Mouse (Mus musculus) inflammation-experienced regulatory T-cells (primary cell): ENCODE data around the gene Wdr77. TPM values are rescaled to one million over a fixed set of nuclear protein-coding genes. Genes with fewer than 3 reads are reported as not detected.

Source experiments
- polyA plus RNA-seq, 2 experiments: library from polyadenylated mRNA; unstranded; fragments of 100-300 nt; shearing (Covaris generic); gene quantifications; one replicate each; pipeline ENCODE4 v1.2.1; 2017

Wdr77 gene
- polyA plus RNA-seq: 10 to 100 TPM; 69.1 to 76.9 TPM

DNA sequence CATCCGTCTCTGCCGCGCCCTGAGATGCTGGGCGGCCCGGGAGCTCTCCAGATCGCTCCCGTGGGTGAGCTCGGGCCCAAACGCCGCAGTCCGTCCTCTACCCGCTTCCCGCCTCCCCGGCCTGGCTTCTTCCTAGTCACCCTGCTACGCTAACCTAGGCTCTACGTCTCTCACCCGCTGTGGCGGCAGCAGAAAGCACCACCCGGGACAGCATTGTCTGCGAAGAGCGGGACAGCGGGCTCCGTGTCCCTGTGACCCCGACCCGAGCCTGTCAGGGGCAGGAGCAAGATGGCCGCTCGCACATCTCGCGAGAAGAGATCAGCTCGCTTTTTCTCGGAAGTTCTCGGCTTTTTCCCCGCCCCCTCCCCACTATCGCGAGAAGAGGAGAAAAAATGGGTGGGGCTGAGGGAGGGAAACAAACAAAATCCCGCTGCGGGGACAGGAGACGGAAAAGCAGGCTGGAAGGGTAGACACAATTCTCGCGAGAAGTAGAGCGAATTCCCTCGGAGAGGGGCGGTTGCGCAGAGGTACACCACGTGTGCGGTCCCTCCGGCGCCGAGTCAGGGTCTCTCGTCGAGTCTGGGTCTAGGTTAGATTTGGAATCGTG is at the start of gene Wdr77:
Gene Wdr77 (plus strand): TSS at position 396 of the 607 bp plus-strand sequence.

DNA sequence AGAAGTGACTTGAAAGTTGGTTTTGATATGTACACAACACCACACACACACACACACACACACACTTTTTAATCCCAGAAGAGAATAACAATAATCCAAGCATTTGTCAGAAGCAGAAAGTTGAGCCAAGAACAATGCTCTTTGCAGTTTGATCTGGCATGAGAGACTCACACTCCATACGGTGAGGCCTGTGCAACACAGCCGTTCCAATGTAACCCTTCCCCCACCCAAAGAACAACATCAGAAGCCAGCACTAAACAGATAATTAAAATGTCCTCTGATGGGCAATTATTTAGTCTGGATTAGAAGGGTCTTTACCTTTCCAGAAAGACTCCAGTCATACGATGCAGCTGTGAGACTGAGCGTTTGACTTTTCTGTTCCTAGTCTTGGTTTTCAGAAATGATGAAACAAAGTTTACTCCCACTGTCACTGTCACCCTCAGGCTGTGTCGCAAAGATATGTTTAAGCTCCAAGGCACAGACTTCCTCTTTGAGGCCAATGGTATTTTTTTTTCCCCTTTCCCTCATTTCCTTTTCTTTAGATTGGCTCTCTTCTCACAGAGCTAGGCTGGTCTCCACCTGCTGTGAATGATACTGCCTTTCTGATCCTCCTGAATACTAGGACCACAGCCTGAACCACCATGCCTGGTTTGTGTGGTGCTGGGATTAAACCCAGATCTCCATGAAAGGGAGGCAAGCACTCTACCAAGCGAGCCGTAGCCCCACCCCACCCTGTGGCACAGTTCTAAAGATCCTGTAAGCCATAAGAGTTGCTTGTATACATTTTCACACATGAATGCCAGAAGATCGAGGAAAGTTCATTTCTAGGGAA is 26.7 kb upstream of the Wdr77 start, which contains the start of gene I830077J02Rik:
Gene I830077J02Rik (minus strand): TSS at position 425 of the 832 bp plus-strand sequence.

DNA sequence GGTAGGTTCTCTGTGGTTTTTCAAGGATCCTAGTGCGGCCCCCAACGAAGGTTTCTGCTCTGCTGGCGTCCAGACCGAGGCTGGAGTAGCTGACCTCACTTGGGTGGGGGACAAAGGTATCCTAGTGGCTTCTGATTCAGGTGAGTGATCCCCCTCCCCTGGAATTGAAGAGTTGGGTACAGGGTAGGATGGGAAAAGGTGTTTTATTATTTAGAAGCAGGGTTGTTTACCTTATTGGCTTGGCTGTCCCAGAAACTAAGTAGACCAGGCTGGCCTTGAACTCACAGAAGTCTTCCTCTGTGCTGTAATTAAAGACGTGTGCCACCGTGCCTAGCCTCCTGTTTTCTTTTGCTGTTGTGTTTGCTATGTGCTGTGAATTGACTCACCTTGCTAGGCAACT is 830 bp downstream of the Wdr77 start, which contains the start of gene Atp5f1:
Gene Atp5f1 (minus strand): TSS at position 101 of the 400 bp plus-strand sequence.

DNA sequence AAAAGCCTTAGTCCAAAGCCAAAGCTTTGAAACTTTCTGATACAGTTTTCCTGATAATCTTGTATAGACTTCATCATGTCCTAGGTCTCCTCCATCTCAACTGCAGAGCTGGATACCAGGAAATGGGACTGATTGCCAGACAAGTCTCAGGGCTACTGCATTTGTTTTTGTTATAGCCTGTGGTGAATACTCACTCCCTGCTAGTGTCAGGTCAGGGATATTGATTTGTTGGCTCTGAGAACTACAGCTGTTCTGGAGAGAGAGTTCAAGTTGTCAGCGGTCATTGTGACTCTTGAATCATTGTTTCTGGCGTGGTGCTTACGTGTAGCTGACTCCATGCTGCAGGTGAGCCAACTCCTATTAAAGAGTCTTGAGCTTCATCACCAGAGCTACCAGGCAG is 14.2 kb downstream of the Wdr77 start, which contains the start of gene Ovgp1:
Gene Ovgp1 (plus strand): TSS at position 301 of the 400 bp plus-strand sequence.

DNA sequence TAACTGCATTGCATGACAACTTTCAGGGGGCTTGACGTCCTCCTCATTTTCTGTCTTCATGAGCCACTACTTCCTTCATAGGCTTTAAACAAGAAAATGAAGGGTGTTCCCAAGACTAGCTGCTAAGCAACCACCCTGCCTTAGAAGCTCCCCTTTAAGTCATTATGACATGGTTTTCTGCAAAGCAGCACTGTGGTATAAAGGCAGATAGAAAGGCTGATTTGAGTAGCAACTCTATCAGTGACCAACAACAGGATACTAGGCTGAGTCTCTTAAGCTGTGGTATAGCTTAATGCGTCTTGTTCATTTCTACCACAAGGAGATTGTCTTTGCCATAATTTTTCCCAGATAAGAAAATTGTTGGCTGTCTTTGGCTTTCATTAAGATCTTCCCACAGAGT is 55.4 kb downstream of the Wdr77 start, which contains the start of gene Pifo:
Gene Pifo (minus strand): TSS at position 101 of the 400 bp plus-strand sequence.

Other genes with a start within 250 kb of the Wdr77 start
- gene Rap1a, start 158.0 kb upstream of the Wdr77 start, polyA plus RNA-seq: 100 to 1,000 TPM; 261 to 298 TPM
- gene Adora3, start 88.5 kb upstream of the Wdr77 start, polyA plus RNA-seq: under 1 TPM in 1 of 2 experiments, not detected in 1; 0.42 TPM
- not detected for gene Tmigd3, start 88.5 kb upstream of the Wdr77 start, polyA plus RNA-seq
- gene I830077J02Rik, start 26.7 kb upstream of the Wdr77 start, polyA plus RNA-seq: 1 to 10 TPM; 1.3 to 2.0 TPM
- gene Atp5f1, start 730 bp downstream of the Wdr77 start, polyA plus RNA-seq: 100 to 1,000 TPM; 327 to 349 TPM
- gene Ovgp1, start 14.3 kb downstream of the Wdr77 start, polyA plus RNA-seq: 1 to 10 TPM; 5.0 to 5.3 TPM
- under 1 TPM; 0.70 to 0.77 TPM for gene Pifo, start 55.3 kb downstream of the Wdr77 start, polyA plus RNA-seq
- 10 to 100 TPM in 1 of 2 experiments, 1 to 10 TPM in 1; 8.1 to 11.5 TPM for gene Chil5, start 73.4 kb downstream of the Wdr77 start, polyA plus RNA-seq
- 1,000 to 10,000 TPM in 1 of 2 experiments, 1 to 10 TPM in 1; 1.7 to 2,555 TPM for gene Chia1, start 153.9 kb downstream of the Wdr77 start, polyA plus RNA-seq
- under 1 TPM in 1 of 2 experiments, not detected in 1; 0.21 TPM for gene Chil3, start 208.2 kb downstream of the Wdr77 start, polyA plus RNA-seq